Mouse (Mus musculus): ENCODE results near the gene Apoa5.

Apoa5 gene

GRCm38 (mm10) chr9:46268343-46268873, at the start of gene Apoa5:
TSS of gene Apoa5 (plus strand) at chr9:46268633.
- in situ Hi-C loops (cut with MboI, MseI): no loop called here

GRCm38 (mm10) chr9:46223090-46223489, 45.3 kb upstream of the Apoa5 start:
- in situ Hi-C loops (cut with MboI, MseI): no loop called here

DNA sequence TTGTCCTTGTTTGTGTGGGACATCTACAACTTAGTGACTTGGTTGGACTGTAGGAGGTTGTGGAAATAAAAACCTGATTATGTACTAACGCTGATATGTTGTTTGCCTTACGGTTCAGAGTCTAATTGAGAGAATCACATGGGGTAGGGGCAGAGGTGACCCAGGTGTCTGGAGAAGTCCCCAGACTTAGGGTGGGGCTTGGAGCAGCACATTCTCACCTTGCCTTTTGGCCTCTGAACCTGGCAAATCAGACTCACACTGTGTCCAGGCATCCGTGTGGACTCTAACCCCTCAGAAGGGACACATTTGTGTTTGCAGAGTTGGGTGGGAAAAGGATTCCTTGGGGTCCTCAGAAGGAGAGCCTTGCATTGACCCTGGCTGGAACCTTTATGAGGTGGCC, 44.3 kb upstream of the Apoa5 start:
- in situ Hi-C loops (cut with MboI, MseI): no loop called here

DNA sequence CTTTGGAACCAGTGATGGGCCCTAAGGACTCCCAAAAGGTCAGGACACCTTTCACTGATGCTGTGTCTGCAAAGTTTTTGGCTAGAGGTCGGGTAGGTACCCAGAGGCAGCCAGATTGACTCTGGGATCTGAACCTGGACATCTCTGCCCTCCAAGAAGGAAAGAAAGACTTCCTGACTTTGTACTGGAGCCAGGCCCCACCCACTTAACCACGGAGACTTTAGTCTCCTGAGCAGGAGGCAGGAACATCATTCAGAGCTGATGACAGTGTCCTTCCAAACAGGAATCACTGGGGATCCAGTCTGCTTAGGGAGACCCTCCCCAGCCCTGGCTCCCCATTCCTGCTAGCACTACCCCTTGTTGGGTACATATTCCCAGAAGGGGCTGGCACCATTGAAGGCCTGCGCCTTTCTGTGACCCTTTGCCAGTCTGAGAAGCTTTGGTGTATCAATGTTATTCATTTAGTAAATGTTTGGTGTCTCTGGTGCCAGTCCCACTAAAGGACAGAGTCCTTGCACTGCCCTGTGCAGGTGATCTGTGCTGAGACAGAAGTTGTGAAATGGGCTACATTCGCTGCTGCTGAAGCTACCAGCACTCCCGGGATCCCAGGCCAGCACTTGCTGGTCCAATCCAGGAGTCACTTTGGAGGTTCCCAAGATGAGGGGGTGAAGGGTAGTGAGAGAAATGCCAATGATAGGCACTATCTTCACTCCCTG, 43.3 kb upstream of the Apoa5 start:
- in situ Hi-C loops (cut with MboI, MseI): loop anchor here in 1 of 2 experiments (5.0 kb wide), 1 partner anchor 1083 kb away; no protein-coding TSS in a partner anchor

DNA sequence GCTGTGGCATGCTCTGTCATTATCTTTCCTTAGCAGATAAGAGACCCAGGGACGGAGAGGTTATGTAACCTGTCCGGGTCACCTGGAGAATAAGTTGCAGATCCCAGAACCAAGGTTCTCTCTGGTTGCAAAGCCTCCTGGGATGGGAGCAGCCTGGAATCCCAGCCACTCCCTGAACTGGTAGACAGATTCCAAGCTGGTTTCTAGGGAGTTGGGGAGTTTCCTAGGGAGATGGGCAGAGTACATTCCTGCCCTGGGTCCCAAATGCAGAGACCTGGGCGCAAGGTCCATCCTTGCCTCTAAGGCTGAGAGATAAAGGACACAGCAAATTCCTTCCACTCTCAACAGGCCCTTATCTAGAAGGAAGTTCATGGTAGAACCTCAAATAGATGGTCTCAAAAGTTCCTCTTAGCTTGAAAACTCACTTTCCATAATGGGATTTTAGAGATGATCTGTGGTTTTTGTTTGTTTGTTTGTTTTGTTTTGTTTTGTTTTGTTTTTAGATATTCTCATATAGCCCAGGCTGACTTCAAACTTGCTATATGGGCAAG, 41.3 kb upstream of the Apoa5 start:
- in situ Hi-C loops (cut with MboI, MseI): loop anchor here in 1 of 2 experiments (5.0 kb wide), 1 partner anchor 1085 kb away; no protein-coding TSS in a partner anchor

- in situ Hi-C loops (cut with MboI, MseI): loop anchor here in 1 of 2 experiments (5.0 kb wide), 1 partner anchor 1086 kb away; no protein-coding TSS in a partner anchor
Observed at GRCm38 (mm10) chr9:46228491-46228890, 39.9 kb upstream of the Apoa5 start, which contains the start of gene Apoa1. TSS of gene Apoa1 (plus strand) at chr9:46228580.

GRCm38 (mm10) chr9:46229573-46230449, 38.6 kb upstream of the Apoa5 start:
- in situ Hi-C loops (cut with MboI, MseI): loop anchor here in 1 of 2 experiments (5.0 kb wide), 1 partner anchor 1088 kb away; no protein-coding TSS in a partner anchor

DNA sequence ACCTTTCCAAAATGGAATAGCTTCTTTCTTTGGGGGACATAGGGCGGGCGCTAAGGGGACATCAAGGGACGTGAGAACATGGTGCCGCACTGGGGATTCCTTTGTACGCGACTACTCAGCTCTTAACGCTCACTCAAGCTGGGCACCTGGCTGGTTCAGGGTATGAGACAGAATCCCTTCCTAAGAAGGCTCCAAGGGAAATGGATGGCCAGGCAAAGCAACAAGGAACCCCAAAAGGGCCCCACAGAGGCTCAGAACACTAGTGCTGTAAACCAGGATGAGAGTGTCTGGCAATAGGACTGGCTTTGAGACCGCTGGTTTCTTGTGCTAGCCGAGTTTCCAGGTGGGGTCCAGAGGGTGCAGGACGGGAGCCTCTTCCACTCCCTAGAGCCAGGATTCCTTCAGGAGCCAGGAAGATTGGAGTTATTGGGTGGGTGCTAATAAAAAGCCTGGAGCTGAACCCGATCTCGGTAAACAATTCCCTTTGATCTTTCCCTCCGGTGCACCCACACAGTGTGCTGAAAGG, 37.9 kb upstream of the Apoa5 start:
- in situ Hi-C loops (cut with MboI, MseI): no loop called here

DNA sequence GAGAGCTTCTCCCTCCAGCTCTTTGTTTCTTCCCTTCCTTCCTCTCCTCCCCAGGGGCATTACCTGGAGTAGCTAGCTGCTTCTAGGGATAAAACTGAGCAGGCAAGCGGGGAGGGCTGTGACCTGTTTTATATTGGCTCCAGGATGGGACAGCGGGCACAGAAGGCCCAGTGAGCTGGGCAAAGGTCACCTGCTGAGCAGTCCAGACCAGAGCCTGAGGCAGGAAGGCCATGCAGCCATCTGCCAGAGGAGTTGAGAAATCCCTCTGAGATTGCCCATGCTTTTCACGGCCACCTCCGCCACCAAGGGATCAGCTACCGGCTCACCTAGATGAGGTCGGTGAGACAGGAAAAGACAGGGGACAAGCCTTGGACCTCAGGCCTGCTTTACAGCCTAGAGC, 33.2 kb upstream of the Apoa5 start:
- in situ Hi-C loops (cut with MboI, MseI): no loop called here

GRCm38 (mm10) chr9:46235596-46235648, 33.0 kb upstream of the Apoa5 start, which contains the start of gene Apoc3:
TSS of gene Apoc3 (minus strand) at chr9:46235636.
- in situ Hi-C loops (cut with MboI, MseI): no loop called here

DNA sequence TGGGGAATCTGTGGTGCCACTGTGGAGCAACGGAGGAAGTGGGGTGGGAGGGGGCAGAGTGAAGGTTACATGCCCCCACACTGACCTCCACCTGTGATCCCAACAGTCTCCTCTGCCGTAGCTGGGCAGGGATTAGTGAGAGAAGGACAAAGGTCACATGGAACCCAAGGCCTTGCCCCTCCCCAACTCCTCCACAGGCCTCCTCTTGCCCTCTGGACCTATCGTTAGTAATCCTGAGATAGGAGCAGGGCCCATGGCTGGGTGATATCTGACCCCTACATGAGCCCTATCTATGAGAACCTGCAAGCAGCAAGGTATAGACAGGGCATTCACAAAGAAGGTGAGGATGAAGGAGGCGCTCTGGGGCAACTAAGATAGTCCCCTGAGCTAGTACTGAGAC, 32.8 kb upstream of the Apoa5 start:
- in situ Hi-C loops (cut with MboI, MseI): no loop called here

GRCm38 (mm10) chr9:46238850-46239249, 29.6 kb upstream of the Apoa5 start:
- in situ Hi-C loops (cut with MboI, MseI): no loop called here

DNA sequence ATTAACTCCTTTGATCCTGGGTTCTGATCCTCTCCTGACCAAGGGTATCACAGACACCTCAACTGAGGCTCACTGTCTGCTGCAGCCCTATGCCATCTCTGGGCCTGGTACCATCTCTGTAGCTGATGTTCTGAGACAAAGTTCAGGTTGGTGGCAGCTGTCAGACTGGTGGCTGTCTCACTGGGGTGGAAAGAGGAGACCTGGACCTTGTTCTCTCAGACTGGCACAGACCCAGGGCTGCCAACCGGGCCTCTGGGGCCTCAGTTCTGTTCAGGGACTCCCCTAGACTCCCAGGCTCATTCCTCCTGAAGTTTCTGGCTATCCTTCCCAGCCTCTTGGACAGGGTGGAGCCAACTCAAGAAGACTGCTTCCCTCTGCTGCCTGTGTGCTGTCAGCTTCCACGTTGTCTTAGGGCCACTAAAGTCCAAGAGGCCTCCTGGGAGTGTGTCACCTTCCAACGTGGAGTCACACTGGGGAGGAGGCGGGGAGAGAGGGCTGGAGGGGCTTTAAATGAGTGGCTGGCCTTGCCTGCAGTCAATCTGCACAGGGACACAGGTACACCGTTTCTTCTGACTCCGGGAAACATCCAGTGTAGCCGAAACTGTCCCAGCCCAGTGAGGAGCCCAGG, 27.8 kb upstream of the Apoa5 start, which contains the start of gene Apoa4:
Apoa4 (plus strand) TSS at position 171 of the 628 bp plus-strand sequence.
- in situ Hi-C loops (cut with MboI, MseI): no loop called here

DNA sequence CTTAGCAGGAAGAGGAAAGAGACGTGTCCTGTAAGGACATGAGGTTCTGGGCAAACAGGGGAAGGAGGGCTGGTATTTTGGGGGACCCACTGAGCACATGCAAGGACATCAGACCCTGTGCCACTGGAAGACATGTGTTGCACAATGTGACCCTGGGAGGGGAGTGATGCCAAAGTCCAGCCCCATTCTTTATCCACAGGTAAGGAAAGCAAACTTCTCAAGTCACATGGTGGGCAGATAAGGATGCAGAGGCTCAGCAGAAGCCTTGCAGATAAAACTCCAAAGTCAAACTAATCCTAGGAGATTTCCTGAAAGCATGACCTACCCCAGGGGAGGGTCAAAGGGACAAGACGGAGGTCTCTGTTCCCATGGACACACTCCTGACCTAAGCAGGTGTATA, 26.6 kb upstream of the Apoa5 start:
- in situ Hi-C loops (cut with MboI, MseI): no loop called here

- in situ Hi-C loops (cut with MboI, MseI): no loop called here
Observed at GRCm38 (mm10) chr9:46243122-46243521, 25.3 kb upstream of the Apoa5 start.

DNA sequence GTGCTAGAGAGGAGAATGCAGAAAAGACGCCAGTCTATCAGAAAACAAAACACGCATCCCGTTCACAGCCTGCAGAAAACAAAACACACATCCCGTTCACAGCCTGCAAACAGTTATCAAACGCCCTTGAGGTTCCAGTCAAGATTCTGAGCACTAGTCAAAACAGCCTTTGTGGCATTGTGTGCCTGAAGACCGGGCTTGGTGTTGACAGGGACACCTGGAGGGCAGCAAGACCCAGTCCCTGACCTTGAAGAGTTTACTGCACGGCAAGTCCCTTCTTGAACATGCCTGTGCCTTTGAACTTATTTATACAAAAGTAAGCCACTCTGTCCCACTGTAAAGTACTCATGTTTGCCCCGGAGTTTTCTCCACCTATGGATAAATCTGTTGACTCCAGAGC, 24.8 kb upstream of the Apoa5 start:
- in situ Hi-C loops (cut with MboI, MseI): no loop called here

- in situ Hi-C loops (cut with MboI, MseI): no loop called here
Observed at GRCm38 (mm10) chr9:46246752-46247324, 21.6 kb upstream of the Apoa5 start.

- in situ Hi-C loops (cut with MboI, MseI): no loop called here
Observed at GRCm38 (mm10) chr9:46256177-46256576, 12.3 kb upstream of the Apoa5 start.

GRCm38 (mm10) chr9:46256658-46257385, 11.6 kb upstream of the Apoa5 start:
- in situ Hi-C loops (cut with MboI, MseI): no loop called here

GRCm38 (mm10) chr9:46257546-46257945, 10.9 kb upstream of the Apoa5 start:
- in situ Hi-C loops (cut with MboI, MseI): no loop called here

DNA sequence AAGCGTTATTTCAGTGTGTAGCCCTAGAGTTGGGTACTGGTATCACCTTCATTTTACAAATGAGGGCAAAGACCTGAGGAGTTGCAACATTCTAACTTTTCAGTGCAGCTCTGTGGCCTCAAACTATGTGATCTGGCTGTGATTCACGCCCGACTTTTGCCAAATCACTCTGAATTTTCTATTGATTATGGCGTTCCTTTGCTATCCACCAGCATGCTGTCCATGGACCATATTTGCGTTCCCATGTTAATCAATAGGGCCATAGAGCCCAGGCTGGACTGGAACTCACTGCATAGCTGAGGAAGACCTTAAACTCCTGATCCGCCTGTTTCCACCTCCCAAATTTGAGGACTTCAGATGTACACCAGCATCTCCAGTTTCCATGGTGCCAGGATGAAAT, 9.3 kb upstream of the Apoa5 start:
- in situ Hi-C loops (cut with MboI, MseI): no loop called here
